9 mouse cellular contexts compared by ENCODE assay signal in genomic region chr2:157338663-157339062, GRCm38 (mm10). TPM values are rescaled to one million over a fixed set of nuclear protein-coding genes. Genes with fewer than 3 reads are reported as not detected.
A peak's percentile ranks its signal among the peaks of the same experiment; 100 is the strongest.
DNase-seq lines count a peak whose midpoint lies in the region; ATAC-seq lines count a peak whose summit lies in the region.
"Had no signal": no experiment of that assay in that cellular context is flagged by ENCODE, and none has a peak within 500 bp of the region (broad histone marks: within the 10 kb centered on the region; RNA-seq: fewer than 3 reads in every experiment).

No protein-coding gene starts in this region.

- H3K27ac ChIP-seq in heart, embryonic 12.5 days (ENCODE audit: poor library complexity, severe bottlenecking): no peak overlapping the region
- peak overlapping the region; percentile 12; the same call in 1 of the 2 replicates for H3K27ac ChIP-seq in midbrain, embryonic 13.5 days

- H3K36me3 ChIP-seq in heart, embryonic 12.5 days: no peaks in the 10 kb centered on the region
- no peaks in the 10 kb centered on the region for H3K36me3 ChIP-seq in midbrain, embryonic 13.5 days
- no peaks in the 10 kb centered on the region for H3K36me3 ChIP-seq in splenic B cell, adult 2 months (ENCODE audit: control insufficient read depth, insufficient read depth, low read length, poor library complexity, severe bottlenecking)

- no peaks in the 10 kb centered on the region for H3K27me3 ChIP-seq in heart, embryonic 12.5 days (replicated peaks)
- H3K27me3 ChIP-seq in midbrain, embryonic 13.5 days: no peaks in the 10 kb centered on the region
- no peaks in the 10 kb centered on the region for H3K27me3 ChIP-seq in splenic B cell, adult 2 months (ENCODE audit: control insufficient read depth, insufficient read depth, low read length, poor library complexity, severe bottlenecking)

- no peaks in the 10 kb centered on the region for H3K9me3 ChIP-seq in heart, embryonic 12.5 days (replicated peaks)
- no peaks in the 10 kb centered on the region for H3K9me3 ChIP-seq in midbrain, embryonic 13.5 days
- H3K9me3 ChIP-seq: megakaryocyte, embryonic 14.5 days had no signal

- H3K4me1 ChIP-seq in heart, embryonic 12.5 days (replicated peaks): peaks cover 12% of the 10 kb centered on the region
- H3K4me1 ChIP-seq in midbrain, embryonic 13.5 days (replicated peaks): peaks cover 46% of the 10 kb centered on the region

- no peak for ATAC-seq in heart, embryonic 12.5 days (ENCODE audit: insufficient number of reproducible peaks, low FRiP score)
- ATAC-seq in midbrain, embryonic 13.5 days: no peak

- WGBS in heart, embryonic 12.5 days: 40% methylated on average over 5 of the region's 5 CpGs
- 32% methylated on average over 5 of the region's 5 CpGs for WGBS in midbrain, embryonic 13.5 days

- intact Hi-C loops in heart, postnatal 14 days (cut with DNase I): no loop called here

- DNase-seq in heart, adult 18-20 months: peak; percentile 15 to 65
- peak; percentile 84 for DNase-seq in adrenal gland, postnatal 10 days
- peak; percentile 76 for DNase-seq in embryo, embryonic 9.5 days (ENCODE audit: extremely low spot score)
- DNase-seq in heart, postnatal 14 days: peak; percentile 56 to 78
- peak; percentile 53 to 76 for DNase-seq in left cerebral cortex, adult 18-20 months (ENCODE audit: low spot score in 2 of 2)
- peak; percentile 78 for DNase-seq in splenic B cell, adult 2 months (ENCODE audit: low read depth, low spot score)

- no peak overlapping the region for H3K9ac ChIP-seq in heart, embryonic 12.5 days
- H3K9ac ChIP-seq in midbrain, embryonic 13.5 days (replicated peaks): no peak overlapping the region

- no peak overlapping the region for H3K4me3 ChIP-seq in heart, embryonic 12.5 days
- no peak overlapping the region for H3K4me3 ChIP-seq in midbrain, embryonic 13.5 days (replicated peaks)
- H3K4me3 ChIP-seq: megakaryocyte, embryonic 14.5 days had no signal

- H3K4me2 ChIP-seq in heart, embryonic 12.5 days: no peak overlapping the region
- H3K4me2 ChIP-seq in midbrain, embryonic 13.5 days (replicated peaks): no peak overlapping the region

RNA-seq across cellular contexts. Expression of gene Ghrh, which starts 8.6 kb away (rescaled TPM):
- not detected for total RNA-seq in heart, adult 18-20 months (2021)
- not detected in 2 replicates for polyA plus RNA-seq in heart, embryonic 12.5 days (2016; fragmentation: Nextera tagmentation; extraction: Ambion mirVana)
- not detected for total RNA-seq in adrenal gland, postnatal 10 days (2021)
- total RNA-seq in heart, postnatal 14 days (2021): not detected
- total RNA-seq in left cerebral cortex, adult 18-20 months (2021): not detected
- polyA plus RNA-seq in midbrain, embryonic 13.5 days (2015; fragmentation: Nextera tagmentation; extraction: Ambion mirVana): 1.6 and 3.4 TPM in 2 replicates

RNA-seq across cellular contexts. Expression of gene Manbal, which starts 28.7 kb away (rescaled TPM):
- 10 to 100 TPM; 19.4 to 21.1 TPM for total RNA-seq in heart, adult 18-20 months (2021)
- 53.5 and 56.4 TPM in 2 replicates for polyA plus RNA-seq in heart, embryonic 12.5 days (2016; fragmentation: Nextera tagmentation; extraction: Ambion mirVana)
- total RNA-seq in adrenal gland, postnatal 10 days (2021): 10 to 100 TPM; 34.8 to 35.7 TPM
- total RNA-seq in heart, postnatal 14 days (2021): 10 to 100 TPM; 20.7 to 23.3 TPM
- 10 to 100 TPM; 54.6 to 56.6 TPM for total RNA-seq in left cerebral cortex, adult 18-20 months (2021)
- 88.1 and 91.0 TPM in 2 replicates for polyA plus RNA-seq in midbrain, embryonic 13.5 days (2015; fragmentation: Nextera tagmentation; extraction: Ambion mirVana)

RNA-seq across cellular contexts. Expression of gene Mroh8, which starts 59.3 kb away (rescaled TPM):
- total RNA-seq in heart, adult 18-20 months (2021): under 1 TPM in 1 of 2 experiments, not detected in 1; 0.10 TPM
- 0.22 and 0.46 TPM in 2 replicates for polyA plus RNA-seq in heart, embryonic 12.5 days (2016; fragmentation: Nextera tagmentation; extraction: Ambion mirVana)
- under 1 TPM in 1 of 2 experiments, not detected in 1; 0.42 TPM for total RNA-seq in adrenal gland, postnatal 10 days (2021)
- under 1 TPM; 0.12 to 0.19 TPM for total RNA-seq in heart, postnatal 14 days (2021)
- total RNA-seq in left cerebral cortex, adult 18-20 months (2021): 1 to 10 TPM; 1.3 to 1.6 TPM
- polyA plus RNA-seq in midbrain, embryonic 13.5 days (2015; fragmentation: Nextera tagmentation; extraction: Ambion mirVana): 0.43 and 0.52 TPM in 2 replicates

RNA-seq across cellular contexts. Expression of gene Rpn2, which starts 59.8 kb away (rescaled TPM):
- 100 to 1,000 TPM in 1 of 2 experiments, 10 to 100 TPM in 1; 91.4 to 104 TPM for total RNA-seq in heart, adult 18-20 months (2021)
- polyA plus RNA-seq in heart, embryonic 12.5 days (2016; fragmentation: Nextera tagmentation; extraction: Ambion mirVana): 202 and 207 TPM in 2 replicates
- 100 to 1,000 TPM; 189 to 199 TPM for total RNA-seq in adrenal gland, postnatal 10 days (2021)
- 10 to 100 TPM; 89.2 to 94.4 TPM for total RNA-seq in heart, postnatal 14 days (2021)
- 100 to 1,000 TPM; 136 to 138 TPM for total RNA-seq in left cerebral cortex, adult 18-20 months (2021)
- 202 and 211 TPM in 2 replicates for polyA plus RNA-seq in midbrain, embryonic 13.5 days (2015; fragmentation: Nextera tagmentation; extraction: Ambion mirVana)
